Mouse (Mus musculus): Measurements from ENCODE around the gene Rasal2. TPM values are rescaled to one million over a fixed set of nuclear protein-coding genes. Genes with fewer than 3 reads are reported as not detected.
A peak's percentile ranks its signal among the peaks of the same experiment; 100 is the strongest.

Rasal2 gene
- polyA plus RNA-seq, 1 experiment from 2014 or later: 3.8 TPM

GRCm38 (mm10) chr1:157301266-157301665 lies 111.1 kb downstream of the Rasal2 start:
- 52% methylated on average over 1 of the region's 1 CpGs for WGBS (ENCODE audit: insufficient replicate concordance)
- no peak overlapping the region for H3K4me3 ChIP-seq
- H3K27me3 ChIP-seq (replicated peaks): no peaks in the 10 kb centered on the region
- no peaks in the 10 kb centered on the region for H3K9me3 ChIP-seq (replicated peaks)
- H3K27ac ChIP-seq: no peak overlapping the region
- no peak overlapping the region for H3K9ac ChIP-seq
- ATAC-seq: no peak
- H3K36me3 ChIP-seq: no peaks in the 10 kb centered on the region
- no peaks in the 10 kb centered on the region for H3K4me1 ChIP-seq
- H3K4me2 ChIP-seq: no peak overlapping the region

GRCm38 (mm10) chr1:157299559-157299958 lies 112.8 kb downstream of the Rasal2 start:
- H3K27me3 ChIP-seq (replicated peaks): no peaks in the 10 kb centered on the region
- H3K27ac ChIP-seq: no peak overlapping the region
- no peak overlapping the region for H3K9ac ChIP-seq
- H3K9me3 ChIP-seq (replicated peaks): no peaks in the 10 kb centered on the region
- H3K4me2 ChIP-seq: no peak overlapping the region
- H3K4me1 ChIP-seq: no peaks in the 10 kb centered on the region
- no peaks in the 10 kb centered on the region for H3K36me3 ChIP-seq
- 64% methylated on average over 2 of the region's 2 CpGs for WGBS (ENCODE audit: insufficient replicate concordance)
- H3K4me3 ChIP-seq: no peak overlapping the region
- no peak for ATAC-seq

- no peak overlapping the region for H3K4me2 ChIP-seq
- ATAC-seq: no peak
- no peaks in the 10 kb centered on the region for H3K9me3 ChIP-seq (replicated peaks)
- no peak overlapping the region for H3K27ac ChIP-seq
- no peak overlapping the region for H3K9ac ChIP-seq
- H3K4me1 ChIP-seq: no peaks in the 10 kb centered on the region
- no peaks in the 10 kb centered on the region for H3K27me3 ChIP-seq (replicated peaks)
- WGBS (ENCODE audit: insufficient replicate concordance): 24% methylated on average over 2 of the region's 2 CpGs
- no peak overlapping the region for H3K4me3 ChIP-seq
- H3K36me3 ChIP-seq: no peaks in the 10 kb centered on the region
Measured at GRCm38 (mm10) chr1:157298990-157299389, 113.4 kb downstream of the Rasal2 start.

- Histone ChIP-seq H3K27ac (no peak overlapping the region), H3K9ac (no peak overlapping the region), H3K4me3 (no peak overlapping the region), H3K4me1 (no peaks in the 10 kb centered on the region), H3K27me3 (replicated peaks) (no peaks in the 10 kb centered on the region), H3K4me2 (no peak overlapping the region), H3K36me3 (no peaks in the 10 kb centered on the region), H3K9me3 (replicated peaks) (no peaks in the 10 kb centered on the region)
- no peak for ATAC-seq
- 19% methylated on average over 1 of the region's 1 CpGs for WGBS (ENCODE audit: insufficient replicate concordance)
Measured at GRCm38 (mm10) chr1:157297137-157297536, 115.3 kb downstream of the Rasal2 start.

DNA sequence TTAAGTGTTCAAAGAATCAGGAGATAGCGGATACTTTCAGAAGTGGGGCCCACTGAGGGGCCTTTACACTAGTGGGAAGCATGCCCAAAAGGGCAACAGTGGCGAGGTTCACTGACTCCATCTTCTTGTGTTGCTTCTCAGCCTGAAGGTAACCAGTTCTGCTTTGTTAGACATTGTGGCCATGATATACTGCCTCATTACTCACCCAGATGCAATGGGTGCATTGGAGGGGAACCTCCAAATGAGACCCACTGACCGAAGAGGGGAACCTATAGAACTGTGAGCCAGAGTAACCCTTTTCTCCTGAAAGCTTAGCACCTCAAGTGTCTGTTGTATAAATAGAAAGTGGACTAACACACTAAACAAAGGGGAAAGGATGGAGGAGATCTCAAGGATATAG lies 116.5 kb downstream of the Rasal2 start:
- WGBS (ENCODE audit: insufficient replicate concordance): 76% methylated on average over 3 of the region's 3 CpGs
- H3K9ac ChIP-seq: no peak overlapping the region
- no peaks in the 10 kb centered on the region for H3K4me1 ChIP-seq
- ATAC-seq: no peak
- H3K27ac ChIP-seq: no peak overlapping the region
- no peak overlapping the region for H3K4me2 ChIP-seq
- H3K9me3 ChIP-seq (replicated peaks): no peaks in the 10 kb centered on the region
- no peaks in the 10 kb centered on the region for H3K36me3 ChIP-seq
- H3K27me3 ChIP-seq (replicated peaks): no peaks in the 10 kb centered on the region
- no peak overlapping the region for H3K4me3 ChIP-seq

- peak; percentile 55; the same call in 1 of the 2 replicates for ATAC-seq
- no peaks in the 10 kb centered on the region for H3K27me3 ChIP-seq (replicated peaks)
- no peak overlapping the region for H3K4me3 ChIP-seq
- no peak overlapping the region for H3K4me2 ChIP-seq
- H3K9ac ChIP-seq: no peak overlapping the region
- H3K9me3 ChIP-seq (replicated peaks): no peaks in the 10 kb centered on the region
- 47% methylated on average over 2 of the region's 2 CpGs for WGBS (ENCODE audit: insufficient replicate concordance)
- H3K27ac ChIP-seq: no peak overlapping the region
- no peaks in the 10 kb centered on the region for H3K36me3 ChIP-seq
- H3K4me1 ChIP-seq: no peaks in the 10 kb centered on the region
Measured at GRCm38 (mm10) chr1:157290173-157290572, 122.2 kb downstream of the Rasal2 start.

DNA sequence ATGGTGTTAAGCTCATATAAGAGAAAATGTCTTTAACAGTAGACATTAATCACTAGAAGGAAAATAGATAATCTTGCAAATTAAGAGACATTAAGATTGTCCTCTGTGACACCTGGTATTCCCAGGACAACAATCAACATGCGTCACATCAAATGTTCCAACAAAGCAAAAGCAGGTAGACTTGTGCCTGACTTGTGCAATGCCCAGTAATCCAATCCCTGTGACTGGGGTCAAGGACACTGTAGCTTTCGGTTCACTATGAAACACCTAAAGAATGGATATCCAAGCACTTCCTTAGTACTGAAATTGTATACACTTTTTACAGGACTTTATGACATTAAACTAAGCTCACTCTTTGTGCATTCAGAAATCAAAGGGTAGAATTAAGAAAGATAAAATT lies 123.1 kb downstream of the Rasal2 start:
- H3K4me2 ChIP-seq: no peak overlapping the region
- ATAC-seq: no peak
- no peaks in the 10 kb centered on the region for H3K36me3 ChIP-seq
- WGBS (ENCODE audit: insufficient replicate concordance): 65% methylated on average over 2 of the region's 2 CpGs
- no peaks in the 10 kb centered on the region for H3K27me3 ChIP-seq (replicated peaks)
- H3K9ac ChIP-seq: no peak overlapping the region
- H3K9me3 ChIP-seq (replicated peaks): no peaks in the 10 kb centered on the region
- H3K27ac ChIP-seq: no peak overlapping the region
- no peak overlapping the region for H3K4me3 ChIP-seq
- H3K4me1 ChIP-seq: no peaks in the 10 kb centered on the region

DNA sequence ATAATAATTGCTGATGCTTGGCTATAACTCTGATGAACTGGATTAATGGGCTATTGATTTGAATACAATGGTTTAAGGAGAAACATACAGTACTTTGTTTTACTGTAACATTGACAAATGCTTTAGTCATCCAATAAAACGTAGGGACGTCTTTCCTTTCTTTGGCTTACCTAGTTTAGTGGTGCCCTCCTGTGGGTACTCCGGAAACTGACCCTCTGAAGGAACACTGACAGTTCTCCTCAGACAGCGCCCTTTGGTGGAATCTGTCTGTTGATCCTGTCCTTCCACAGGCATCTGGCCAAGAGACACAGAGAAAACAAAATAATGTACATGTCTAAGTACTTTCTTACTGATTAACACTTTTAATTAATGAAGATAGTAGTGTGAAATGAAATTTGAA lies 125.8 kb downstream of the Rasal2 start:
- Histone ChIP-seq H3K4me3 (no peak overlapping the region), H3K36me3 (no peaks in the 10 kb centered on the region), H3K4me1 (no peaks in the 10 kb centered on the region), H3K4me2 (no peak overlapping the region), H3K9me3 (replicated peaks) (no peaks in the 10 kb centered on the region), H3K27ac (no peak overlapping the region), H3K9ac (no peak overlapping the region), H3K27me3 (replicated peaks) (no peaks in the 10 kb centered on the region)
- whole genome bisulfite sequencing (ENCODE audit: insufficient replicate concordance): 22% methylated on average over 4 of the region's 4 CpGs
- ATAC-seq: no peak

DNA sequence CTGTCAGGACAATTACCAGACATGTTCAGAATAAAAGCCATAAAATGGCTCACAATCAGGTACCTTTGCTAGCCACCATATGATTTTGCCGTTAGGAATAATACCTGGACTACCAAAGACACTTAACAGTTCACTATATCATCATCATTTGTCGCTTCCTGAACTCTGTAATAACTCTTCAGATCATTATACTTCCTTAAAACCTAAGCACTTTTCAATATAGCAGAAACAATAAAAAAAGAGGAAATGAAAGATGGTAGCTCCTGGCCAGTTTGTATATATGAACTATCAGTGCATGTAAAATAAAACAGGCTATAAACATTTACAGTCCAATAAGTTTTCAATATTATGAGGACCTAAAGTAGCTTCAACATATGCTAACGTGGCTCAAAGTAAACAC lies 127.0 kb downstream of the Rasal2 start:
- Histone ChIP-seq H3K9me3 (replicated peaks) (no peaks in the 10 kb centered on the region), H3K9ac (no peak overlapping the region), H3K4me2 (no peak overlapping the region), H3K4me1 (no peaks in the 10 kb centered on the region), H3K27ac (no peak overlapping the region), H3K4me3 (no peak overlapping the region), H3K27me3 (replicated peaks) (no peaks in the 10 kb centered on the region), H3K36me3 (no peaks in the 10 kb centered on the region)
- WGBS (ENCODE audit: insufficient replicate concordance): 72% methylated on average over 3 of the region's 3 CpGs
- ATAC-seq: no peak

DNA sequence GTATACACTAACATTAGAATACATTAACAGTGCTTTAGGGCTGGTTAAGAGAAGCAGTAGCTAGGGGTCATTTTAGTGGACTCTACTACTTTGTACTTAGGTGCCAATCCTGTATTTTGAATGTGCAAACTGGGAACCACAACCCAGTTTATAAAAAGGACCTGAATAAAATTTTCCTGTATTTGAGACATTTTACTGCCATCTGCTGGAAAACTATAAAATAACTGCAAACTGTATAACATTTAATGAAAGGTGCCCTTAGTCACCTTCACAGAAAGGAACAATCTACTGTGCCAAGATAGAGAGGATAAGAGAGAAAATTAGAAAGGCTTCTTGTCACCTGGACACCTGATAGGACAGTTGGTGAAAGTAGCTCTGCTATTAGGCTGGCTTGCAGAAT lies 131.6 kb downstream of the Rasal2 start:
- Histone ChIP-seq H3K9ac (no peak overlapping the region), H3K9me3 (replicated peaks) (no peaks in the 10 kb centered on the region), H3K4me2 (no peak overlapping the region), H3K4me1 (no peaks in the 10 kb centered on the region), H3K27ac (no peak overlapping the region), H3K4me3 (no peak overlapping the region), H3K36me3 (no peaks in the 10 kb centered on the region), H3K27me3 (replicated peaks) (no peaks in the 10 kb centered on the region)
- no peak for ATAC-seq

GRCm38 (mm10) chr1:157275672-157276307 lies 136.6 kb downstream of the Rasal2 start:
- H3K4me1 ChIP-seq: no peaks in the 10 kb centered on the region
- no peak overlapping the region for H3K4me2 ChIP-seq
- ATAC-seq: no peak
- H3K36me3 ChIP-seq: no peaks in the 10 kb centered on the region
- no peak overlapping the region for H3K9ac ChIP-seq
- no peaks in the 10 kb centered on the region for H3K9me3 ChIP-seq (replicated peaks)
- H3K4me3 ChIP-seq: no peak overlapping the region
- 48% methylated on average over 4 of the region's 4 CpGs for WGBS (ENCODE audit: insufficient replicate concordance)
- H3K27me3 ChIP-seq (replicated peaks): no peaks in the 10 kb centered on the region
- no peak overlapping the region for H3K27ac ChIP-seq

DNA sequence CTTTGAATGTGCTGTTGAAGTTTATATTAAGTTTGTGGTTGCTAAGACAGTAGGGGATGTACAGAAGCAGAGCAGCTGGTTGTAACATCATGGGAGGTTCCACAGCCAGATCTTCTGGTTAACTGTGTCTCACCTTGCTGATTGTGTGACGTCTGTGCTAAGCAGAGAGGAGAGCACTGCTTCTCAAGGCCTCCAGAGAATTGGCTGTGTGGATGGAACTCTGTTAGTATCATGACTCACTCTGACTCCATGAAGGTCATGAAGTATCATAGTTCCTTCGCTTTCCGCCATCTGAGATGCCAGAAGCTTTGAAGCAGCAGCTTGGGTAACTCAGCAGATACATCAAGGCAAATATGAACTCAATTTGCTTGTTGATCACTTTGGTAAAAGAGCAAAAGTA lies 144.5 kb downstream of the Rasal2 start:
- Histone ChIP-seq H3K4me2 (no peak overlapping the region), H3K27ac (no peak overlapping the region), H3K9ac (no peak overlapping the region), H3K9me3 (replicated peaks) (no peaks in the 10 kb centered on the region), H3K4me3 (no peak overlapping the region), H3K36me3 (no peaks in the 10 kb centered on the region), H3K27me3 (replicated peaks) (no peaks in the 10 kb centered on the region), H3K4me1 (no peaks in the 10 kb centered on the region)
- 73% methylated on average over 3 of the region's 3 CpGs for WGBS (ENCODE audit: insufficient replicate concordance)
- ATAC-seq: no peak

DNA sequence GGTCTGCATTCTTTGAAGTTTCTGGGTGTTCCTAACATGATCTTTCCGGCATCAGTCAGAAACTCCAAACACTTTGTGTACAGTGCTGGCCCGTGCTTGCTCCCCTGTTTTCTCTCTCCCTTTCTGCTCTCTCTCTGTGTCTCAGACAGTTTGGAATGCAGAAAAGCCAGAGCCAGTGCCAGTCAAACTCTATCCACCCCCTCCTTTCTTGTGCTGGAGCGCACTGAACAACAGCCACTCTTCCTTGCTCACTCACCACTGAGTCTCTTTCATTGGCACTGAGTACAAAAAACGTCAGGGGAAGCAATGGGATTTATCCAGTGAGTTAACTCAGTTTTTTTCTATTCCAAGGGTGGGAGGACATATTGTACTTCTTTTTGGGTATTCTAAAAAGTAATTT lies 155.8 kb downstream of the Rasal2 start:
- Histone ChIP-seq H3K4me1 (no peaks in the 10 kb centered on the region), H3K36me3 (no peaks in the 10 kb centered on the region), H3K4me2 (no peak overlapping the region), H3K4me3 (no peak overlapping the region), H3K27me3 (replicated peaks) (no peaks in the 10 kb centered on the region), H3K27ac (no peak overlapping the region), H3K9ac (no peak overlapping the region), H3K9me3 (replicated peaks) (no peaks in the 10 kb centered on the region)
- ATAC-seq: no peak
- WGBS (ENCODE audit: insufficient replicate concordance): 63% methylated on average over 4 of the region's 4 CpGs
